Mouse (Mus musculus) bone marrow macrophage, adult 2 months (primary cell): Measurements from ENCODE around the gene Arnt2. TPM values are rescaled to one million over a fixed set of nuclear protein-coding genes. Genes with fewer than 3 reads are reported as not detected.

ENCODE experiments used
- H3K27ac ChIP-seq: 2 replicates; pipeline ENCODE4 v1.5.1; 2012; ENCODE audit warnings: low read depth, low read length; ENCODE audit not compliant: insufficient read depth
- H3K4me1 ChIP-seq: 2 replicates; pipeline ENCODE4 v1.6.1; 2012; ENCODE audit warnings: low read length; ENCODE audit not compliant: control insufficient read depth, insufficient read depth
- H3K4me3 ChIP-seq: 2 replicates; pipeline ENCODE4 v1.5.1; 2012; ENCODE audit warnings: mild to moderate bottlenecking, low read length, moderate library complexity; ENCODE audit not compliant: insufficient read depth
- CTCF ChIP-seq: IDR thresholded peaks from 2 replicates; pipeline ENCODE4 v1.5.1; 2012; ENCODE audit warnings: low read depth, mild to moderate bottlenecking, low read length, moderate library complexity
- POLR2A ChIP-seq: IDR thresholded peaks from 2 replicates; pipeline ENCODE4 v1.6.1; 2012; ENCODE audit warnings: mild to moderate bottlenecking, low read depth, low read length, borderline replicate concordance
- polyA plus RNA-seq: library from polyadenylated mRNA; stranded (reverse); fragments of >200 nt; gene quantifications from 2 replicates; pipeline ENCODE4 v1.2.4, GENCODE M21; 2012; ENCODE audit not compliant: missing spikeins, insufficient read depth, insufficient read length

The Arnt2 gene
- polyA plus RNA-seq, 1 experiment, result not detected

GRCm38 (mm10) chr7:84310909-84311311, 99.1 kb downstream of the Arnt2 start:
- no peak for TF ChIP-seq POLR2A
- TF ChIP-seq CTCF, result no peak
- H3K4me1 ChIP-seq, result peaks cover 3% of the 10 kb centered on the region; the same call in 1 of the 2 replicates
- H3K4me3 ChIP-seq, result no peak overlapping the region
- no peak overlapping the region for H3K27ac ChIP-seq

- H3K4me1 ChIP-seq, result no peaks in the 10 kb centered on the region
- no peak overlapping the region for H3K27ac ChIP-seq
- no peak overlapping the region for H3K4me3 ChIP-seq
- TF ChIP-seq POLR2A (no peak), CTCF (no peak)
Observed at GRCm38 (mm10) chr7:84307329-84307925, 102.5 kb downstream of the Arnt2 start.

GRCm38 (mm10) chr7:84300261-84300660, 109.7 kb downstream of the Arnt2 start:
- Histone ChIP-seq H3K4me3 (no peak overlapping the region), H3K4me1 (0 out of 2 replicates have a peak, but pooled peaks cover 3% of the 10 kb centered on the region), H3K27ac (no peak overlapping the region)
- TF ChIP-seq POLR2A (no peak), CTCF (no peak)

- H3K4me3 ChIP-seq, result no peak overlapping the region
- 0 out of 2 replicates have a peak, but pooled peaks cover 3% of the 10 kb centered on the region for H3K4me1 ChIP-seq
- TF ChIP-seq POLR2A, result no peak
- TF ChIP-seq CTCF, result no peak
- H3K27ac ChIP-seq, result no peak overlapping the region
Observed at GRCm38 (mm10) chr7:84299601-84300000, 110.4 kb downstream of the Arnt2 start.

GRCm38 (mm10) chr7:84293054-84293453, 116.9 kb downstream of the Arnt2 start:
- no peak for TF ChIP-seq CTCF
- TF ChIP-seq POLR2A, result no peak
- no peaks in the 10 kb centered on the region for H3K4me1 ChIP-seq
- H3K4me3 ChIP-seq, result no peak overlapping the region
- no peak overlapping the region for H3K27ac ChIP-seq

- Histone ChIP-seq H3K4me3 (no peak overlapping the region), H3K27ac (no peak overlapping the region), H3K4me1 (no peaks in the 10 kb centered on the region)
- no peak for TF ChIP-seq CTCF
- no peak for TF ChIP-seq POLR2A
Observed at GRCm38 (mm10) chr7:84287226-84287587, 122.8 kb downstream of the Arnt2 start.

- TF ChIP-seq CTCF, result no peak
- TF ChIP-seq POLR2A, result no peak
- no peak overlapping the region for H3K4me3 ChIP-seq
- no peak overlapping the region for H3K27ac ChIP-seq
- H3K4me1 ChIP-seq, result no peaks in the 10 kb centered on the region
Observed at GRCm38 (mm10) chr7:84286526-84287225, 123.3 kb downstream of the Arnt2 start.

- TF ChIP-seq CTCF, result no peak
- no peak for TF ChIP-seq POLR2A
- H3K27ac ChIP-seq, result no peak overlapping the region
- no peak overlapping the region for H3K4me3 ChIP-seq
- 0 out of 2 replicates have a peak, but pooled peaks cover 2% of the 10 kb centered on the region for H3K4me1 ChIP-seq
Observed at GRCm38 (mm10) chr7:84285790-84286189, 124.2 kb downstream of the Arnt2 start.

GRCm38 (mm10) chr7:84284974-84285373, 125.0 kb downstream of the Arnt2 start:
- Histone ChIP-seq H3K4me1 (peaks cover 6% of the 10 kb centered on the region; the same call in 1 of the 2 replicates), H3K4me3 (no peak overlapping the region), H3K27ac (no peak overlapping the region)
- TF ChIP-seq CTCF (no peak), POLR2A (no peak)

- Histone ChIP-seq H3K27ac (no peak overlapping the region), H3K4me1 (peaks cover 15% of the 10 kb centered on the region), H3K4me3 (no peak overlapping the region)
- TF ChIP-seq POLR2A (no peak), CTCF (no peak)
Observed at GRCm38 (mm10) chr7:84282231-84282630, 127.7 kb downstream of the Arnt2 start.

- TF ChIP-seq CTCF, result no peak
- no peak for TF ChIP-seq POLR2A
- Histone ChIP-seq H3K4me1 (peaks cover 15% of the 10 kb centered on the region), H3K27ac (no peak overlapping the region), H3K4me3 (no peak overlapping the region)
Observed at GRCm38 (mm10) chr7:84279231-84279630, 130.7 kb downstream of the Arnt2 start.
